Mouse (Mus musculus) CH12.LX (cell line): ENCODE measurements around the gene Eif2d. TPM values are rescaled to one million over a fixed set of nuclear protein-coding genes. Genes with fewer than 3 reads are reported as not detected.

ENCODE experiments used
- DNase-seq: peaks from one replicate; pipeline ENCODE4 v3.0.0-alpha.2; 2013; ENCODE audit errors: extremely low read depth
- H3K27ac ChIP-seq: 2 replicates; pipeline ENCODE4 v1.5.1; 2012; ENCODE audit warnings: low read depth, mild to moderate bottlenecking, control low read depth, moderate library complexity; ENCODE audit not compliant: insufficient read depth
- H3K27me3 ChIP-seq: replicated peaks from 2 replicates; pipeline ENCODE3; 2012; ENCODE audit warnings: inconsistent platforms
- H3K36me3 ChIP-seq, 2 experiments: replicated peaks in 1 of 2; 2 replicates each; pipeline versions ENCODE3 to v1.6.1; 2012; ENCODE audit warnings: inconsistent platforms in 1 of 2, low read length in 1 of 2, mild to moderate bottlenecking in 1 of 2, mixed read lengths in 1 of 2, moderate library complexity in 1 of 2; ENCODE audit not compliant: control insufficient read depth in 1 of 2, insufficient read depth in 1 of 2
- H3K4me1 ChIP-seq, 2 experiments: 2 replicates each; pipeline ENCODE4 v1.6.1; 2012; ENCODE audit warnings: inconsistent platforms in 1 of 2, moderate library complexity in 1 of 2; ENCODE audit not compliant: insufficient read depth in 2 of 2, control insufficient read depth in 1 of 2
- H3K4me2 ChIP-seq: 2 replicates; pipeline ENCODE4 v1.6.1; 2012; ENCODE audit warnings: low read depth, mild to moderate bottlenecking, control low read depth; ENCODE audit not compliant: poor library complexity, insufficient read depth, severe bottlenecking
- H3K4me3 ChIP-seq, 3 experiments: fragments of 150-350 bp in 1 of 3; sonication (generic) in 1 of 3; replicated peaks in 1 of 3; 2 replicates each; pipeline versions ENCODE3 to v1.5.1; 2011 to 2012; ENCODE audit warnings: low read depth in 2 of 3, low read length in 2 of 3, mild to moderate bottlenecking in 2 of 3, moderate library complexity in 2 of 3, control low read depth in 1 of 3, improper control_type of control experiment in 1 of 3, inconsistent platforms in 1 of 3, mixed read lengths in 1 of 3; ENCODE audit not compliant: poor library complexity in 1 of 3
- H3K79me2 ChIP-seq: replicated peaks from 2 replicates; pipeline ENCODE4 v1.6.1; 2012; ENCODE audit warnings: mild to moderate bottlenecking, moderate library complexity; ENCODE audit not compliant: control insufficient read depth, poor library complexity, insufficient read depth, severe bottlenecking; ENCODE audit errors: extremely low read depth
- H3K9ac ChIP-seq: 2 replicates; pipeline ENCODE4 v1.6.1; 2012; ENCODE audit warnings: low read depth, mild to moderate bottlenecking, control low read depth, moderate library complexity; ENCODE audit not compliant: insufficient read depth
- H3K9me3 ChIP-seq: replicated peaks from 2 replicates; pipeline ENCODE3; 2012; ENCODE audit warnings: low read length, inconsistent platforms, mixed read lengths
- CHD1 ChIP-seq: IDR thresholded peaks from 2 replicates; pipeline ENCODE4 v1.6.1; 2012; ENCODE audit warnings: low read depth, low read length, improper control_type of control experiment, inconsistent platforms
- CTCF ChIP-seq, 2 experiments: IDR thresholded peaks in 1 of 2; conservative IDR thresholded peaks in 1 of 2; 2 replicates each; pipeline ENCODE4 v1.5.1; 2011 to 2012; ENCODE audit warnings: low read depth in 2 of 2, low read length in 2 of 2, improper control_type of control experiment in 1 of 2, inconsistent platforms in 1 of 2, mild to moderate bottlenecking in 1 of 2, moderate library complexity in 1 of 2
- E2F4 ChIP-seq: IDR thresholded peaks from 2 replicates; pipeline ENCODE4 v1.6.1; 2011; ENCODE audit warnings: low read depth, low read length, improper control_type of control experiment; ENCODE audit not compliant: insufficient replicate concordance
- ELF1 ChIP-seq: IDR thresholded peaks from 2 replicates; pipeline ENCODE4 v1.6.1; 2014; ENCODE audit warnings: low read depth, mild to moderate bottlenecking, inconsistent platforms, low read length, improper control_type of control experiment
- EP300 ChIP-seq: IDR thresholded peaks from 2 replicates; pipeline ENCODE4 v1.6.1; 2011; ENCODE audit warnings: low read length, improper control_type of control experiment
- GABPA ChIP-seq: IDR thresholded peaks from 2 replicates; pipeline ENCODE4 v1.6.1; 2012; ENCODE audit warnings: low read depth, low read length, improper control_type of control experiment, inconsistent platforms; ENCODE audit not compliant: insufficient replicate concordance
- HCFC1 ChIP-seq: IDR thresholded peaks from 2 replicates; pipeline ENCODE4 v1.6.1; 2012; ENCODE audit warnings: low read depth, mild to moderate bottlenecking, inconsistent platforms, low read length, improper control_type of control experiment
- IRF4 ChIP-seq: IDR thresholded peaks from 2 replicates; pipeline ENCODE4 v1.6.1; 2014; ENCODE audit warnings: low read depth, mild to moderate bottlenecking, inconsistent platforms, low read length, improper control_type of control experiment
- JUN ChIP-seq: IDR thresholded peaks from 2 replicates; pipeline ENCODE4 v1.6.1; 2011; ENCODE audit warnings: low read depth, mild to moderate bottlenecking, low read length, improper control_type of control experiment, moderate library complexity; ENCODE audit not compliant: insufficient read depth
- KAT2A ChIP-seq: IDR thresholded peaks from 2 replicates; pipeline ENCODE4 v1.6.1; 2012; ENCODE audit warnings: low read length, improper control_type of control experiment, inconsistent platforms; ENCODE audit not compliant: insufficient replicate concordance
- MAFK ChIP-seq: IDR thresholded peaks from 2 replicates; pipeline ENCODE4 v1.6.1; 2011; ENCODE audit warnings: low read length, improper control_type of control experiment; ENCODE audit not compliant: insufficient replicate concordance
- MAX ChIP-seq: IDR thresholded peaks from 2 replicates; pipeline ENCODE4 v1.6.1; 2011; ENCODE audit warnings: low read length, improper control_type of control experiment
- MXI1 ChIP-seq: IDR thresholded peaks from 2 replicates; pipeline ENCODE4 v1.6.1; 2011; ENCODE audit warnings: mild to moderate bottlenecking, low read depth, low read length, improper control_type of control experiment
- NELFE ChIP-seq: IDR thresholded peaks from 2 replicates; pipeline ENCODE4 v1.6.1; 2011; ENCODE audit warnings: low read depth, low read length, improper control_type of control experiment
- NRF1 ChIP-seq: IDR thresholded peaks from 2 replicates; pipeline ENCODE4 v1.6.1; 2014; ENCODE audit warnings: low read depth, mild to moderate bottlenecking, inconsistent platforms, low read length, improper control_type of control experiment, moderate library complexity
- POLR2AphosphoS2 ChIP-seq: IDR thresholded peaks from 2 replicates; pipeline ENCODE4 v1.6.1; 2011; ENCODE audit warnings: low read depth, low read length, improper control_type of control experiment
- TBP ChIP-seq: conservative IDR thresholded peaks from 2 replicates; pipeline ENCODE4 v1.6.1; 2011; ENCODE audit warnings: low read depth, low read length, improper control_type of control experiment
- TCF12 ChIP-seq: IDR thresholded peaks from 2 replicates; pipeline ENCODE4 v1.6.1; 2014; ENCODE audit warnings: low read depth, mild to moderate bottlenecking, inconsistent platforms, low read length, improper control_type of control experiment
- UBTF ChIP-seq: IDR thresholded peaks from 2 replicates; pipeline ENCODE4 v1.6.1; 2012; ENCODE audit warnings: low read depth, mild to moderate bottlenecking, inconsistent platforms, low read length, improper control_type of control experiment, moderate library complexity
- USF2 ChIP-seq: conservative IDR thresholded peaks from 2 replicates; pipeline ENCODE4 v1.6.1; 2011; ENCODE audit warnings: low read depth, low read length, improper control_type of control experiment
- ZC3H11A ChIP-seq: IDR thresholded peaks from 2 replicates; pipeline ENCODE4 v1.6.1; 2012; ENCODE audit warnings: low read depth, mild to moderate bottlenecking, inconsistent platforms, low read length, improper control_type of control experiment
- ZNF384 ChIP-seq: IDR thresholded peaks from 2 replicates; pipeline ENCODE4 v1.6.1; 2012; ENCODE audit warnings: low read depth, low read length, improper control_type of control experiment, inconsistent platforms
- dilution Hi-C: fragments of 300-500 bp; cut with MboI; formaldehyde crosslinking; loops from 2 replicates; pipeline ENCODE4 v1.14.3; 2020; ENCODE audit warnings: low sequenced_read_pairs; ENCODE audit not compliant: extremely low pct_unique_long_range_greater_than_20kb, extremely low pct_ligation_motif_present
- in situ Hi-C: fragments of 300-500 bp; cut with MboI; formaldehyde crosslinking; loops from 3 replicates; pipeline ENCODE4 v1.14.3; 2019; ENCODE audit warnings: low sequenced_read_pairs, low pct_ligation_motif_present, low pct_unique_long_range_greater_than_20kb, mixed read lengths
- polyA plus RNA-seq: library from polyadenylated mRNA; unstranded; fragments of >175 nt; gene quantifications from 2 replicates; pipeline ENCODE4 v1.2.1, GENCODE M21; 2012; ENCODE audit warnings: low read depth; ENCODE audit not compliant: insufficient read length
- total RNA-seq, 2 experiments: library from RNA; depleted of rRNA; stranded (reverse); fragments of 300-350 nt in 1 of 2; fragments of >200 nt in 1 of 2; gene quantifications; 2 replicates each; pipeline ENCODE4 v1.2.3; 2012 to 2014

Eif2d gene
- total and polyA plus RNA-seq, 3 experiments, result 46.9 to 57.2 (median 53.0) TPM

- no peaks in the 10 kb centered on the region for H3K9me3 ChIP-seq
- no peak overlapping the region for H3K27ac ChIP-seq
- no peak overlapping the region for H3K9ac ChIP-seq
- no peak overlapping the region for H3K4me3 ChIP-seq
- in situ Hi-C loops, result no loop called here
- no peaks in the 10 kb centered on the region; the same call in 1 of the 2 replicates for H3K79me2 ChIP-seq
- H3K27me3 ChIP-seq, result no peaks in the 10 kb centered on the region
- peaks cover 0 to 8% of the 10 kb centered on the region in 2 experiments; a peak in 2 of 4 replicates for H3K4me1 ChIP-seq
- peaks cover 76 to 93% of the 10 kb centered on the region in 2 experiments for H3K36me3 ChIP-seq
- DNase-seq, result no peak
- dilution Hi-C loops, result no loop called here
- H3K4me2 ChIP-seq, result no peak overlapping the region
- TF ChIP-seq HCFC1 (no peak), TCF12 (no peak), NRF1 (no peak), MXI1 (no peak), GABPA (no peak), KAT2A (no peak), NELFE (no peak)
Observed at GRCm38 (mm10) chr1:131178083-131178482, 25.1 kb downstream of the Eif2d start.

- H3K27me3 ChIP-seq, result no peaks in the 10 kb centered on the region
- in situ Hi-C loops (loop anchor here (5.0 kb wide), 2 partner anchors 37 to 77 kb away; no protein-coding TSS in a partner anchor), dilution Hi-C loops (no loop called here)
- DNase-seq, result no peak
- H3K4me2 ChIP-seq, result no peak overlapping the region
- no peak overlapping the region for H3K4me3 ChIP-seq
- H3K9ac ChIP-seq, result no peak overlapping the region
- peaks cover 62 to 86% of the 10 kb centered on the region in 2 experiments for H3K36me3 ChIP-seq
- TF ChIP-seq NRF1, result no peak
- no peak for TF ChIP-seq MXI1
- TF ChIP-seq POLR2AphosphoS2, result no peak
- no peak for TF ChIP-seq TBP
- no peak for TF ChIP-seq EP300
- no peak for TF ChIP-seq ZNF384
- TF ChIP-seq JUN, result no peak
- no peak for TF ChIP-seq CHD1
- TF ChIP-seq CTCF (conservative IDR thresholded peaks at IDR 0.05 in 1 of 2, IDR thresholded peaks at IDR 0.05 in 1 of 2; ENCODE audit: low read depth in 2 of 2, low read length in 2 of 2), result no peak
- no peak for TF ChIP-seq HCFC1
- TF ChIP-seq USF2, result no peak
- TF ChIP-seq ELF1, result no peak
- TF ChIP-seq UBTF, result no peak
- no peak for TF ChIP-seq IRF4
- TF ChIP-seq E2F4, result no peak
- no peak for TF ChIP-seq MAFK
- TF ChIP-seq ZC3H11A, result no peak
- TF ChIP-seq MAX, result no peak
- H3K9me3 ChIP-seq, result no peaks in the 10 kb centered on the region
- H3K79me2 ChIP-seq, result no peaks in the 10 kb centered on the region; the same call in 1 of the 2 replicates
- peaks cover 0 to 31% of the 10 kb centered on the region in 2 experiments; a peak in 3 of 4 replicates for H3K4me1 ChIP-seq
- H3K27ac ChIP-seq, result no peak overlapping the region
Observed at GRCm38 (mm10) chr1:131180386-131180785, 27.4 kb downstream of the Eif2d start.
